Mouse (Mus musculus): ENCODE data around the gene Tnfrsf19. TPM values are rescaled to one million over a fixed set of nuclear protein-coding genes. Genes with fewer than 3 reads are reported as not detected.

Gene Tnfrsf19
- polyA plus RNA-seq, 1 experiment: 5.8 TPM

DNA sequence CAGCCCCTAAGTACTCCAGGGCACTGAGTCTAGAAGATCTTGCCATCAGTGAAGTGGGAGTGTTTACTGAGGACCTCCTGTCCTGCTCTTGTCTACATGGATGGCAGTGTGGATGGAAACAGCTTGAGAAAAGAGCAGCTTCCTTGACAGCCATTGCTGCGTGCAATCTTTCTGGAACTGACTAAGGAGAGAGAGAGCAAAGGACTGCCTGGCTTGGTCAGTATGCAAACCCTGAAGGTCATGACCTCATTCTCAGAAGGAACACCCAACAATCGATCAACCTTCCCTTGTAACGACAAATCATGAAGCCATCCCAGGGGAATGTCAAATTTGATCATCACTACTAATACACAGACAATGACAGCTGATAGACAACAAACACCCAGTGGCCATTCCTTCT lies 70.1 kb downstream of the Tnfrsf19 start:
- DNase-seq (ENCODE audit: low read depth, low spot score): no peak

GRCm38 (mm10) chr14:60975736-60976135 lies 70.6 kb downstream of the Tnfrsf19 start:
- no peak for DNase-seq (ENCODE audit: low read depth, low spot score)
- 54% methylated on average over 3 of the region's 3 CpGs for whole genome bisulfite sequencing

More for the DNA sequence above, 70.1 kb downstream of the Tnfrsf19 start:
- 78% methylated on average over 3 of the region's 3 CpGs for WGBS

DNA sequence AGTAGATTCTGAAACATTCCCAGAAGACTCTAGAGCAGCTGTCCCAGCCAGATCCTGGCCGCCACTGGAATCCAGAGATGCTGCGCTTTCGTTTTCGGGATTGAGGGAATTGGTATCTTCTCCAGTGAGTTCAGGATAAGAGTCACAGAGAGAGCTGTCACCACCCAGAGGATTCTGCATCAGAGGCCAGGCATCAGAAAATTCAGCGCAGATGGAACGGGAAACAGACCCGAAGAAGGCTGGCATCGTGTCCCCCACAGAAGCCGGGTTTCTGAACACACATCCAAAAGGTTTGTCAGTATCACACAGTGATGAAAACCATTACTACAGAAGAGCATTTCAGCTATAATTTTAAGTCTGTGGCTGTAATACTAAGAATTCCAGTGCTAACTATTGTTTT lies 75.3 kb downstream of the Tnfrsf19 start:
- 94% methylated on average over 9 of the region's 9 CpGs for WGBS
- DNase-seq (ENCODE audit: low read depth, low spot score): no peak

DNA sequence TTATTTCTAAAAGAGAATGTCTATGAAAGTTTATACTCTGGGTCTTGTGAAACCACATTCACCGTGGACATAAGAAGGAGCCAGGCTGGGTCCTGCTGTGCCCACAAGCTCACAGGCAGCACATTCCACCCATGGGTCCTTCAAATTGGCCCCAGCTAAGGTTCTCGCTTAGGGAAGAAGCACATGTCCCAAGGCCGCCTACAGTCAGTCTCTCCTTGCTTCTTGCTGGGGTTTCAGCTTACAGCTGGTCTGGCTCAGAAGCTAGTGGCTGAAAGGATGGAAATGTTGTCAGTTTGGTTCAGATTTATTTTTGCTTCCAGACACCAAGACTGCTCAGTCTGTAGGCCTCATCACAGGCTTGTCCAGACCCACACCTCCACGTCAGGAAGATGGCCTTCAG lies 80.2 kb downstream of the Tnfrsf19 start:
- no peak for DNase-seq (ENCODE audit: low read depth, low spot score)
- WGBS: 93% methylated on average over 4 of the region's 4 CpGs

DNA sequence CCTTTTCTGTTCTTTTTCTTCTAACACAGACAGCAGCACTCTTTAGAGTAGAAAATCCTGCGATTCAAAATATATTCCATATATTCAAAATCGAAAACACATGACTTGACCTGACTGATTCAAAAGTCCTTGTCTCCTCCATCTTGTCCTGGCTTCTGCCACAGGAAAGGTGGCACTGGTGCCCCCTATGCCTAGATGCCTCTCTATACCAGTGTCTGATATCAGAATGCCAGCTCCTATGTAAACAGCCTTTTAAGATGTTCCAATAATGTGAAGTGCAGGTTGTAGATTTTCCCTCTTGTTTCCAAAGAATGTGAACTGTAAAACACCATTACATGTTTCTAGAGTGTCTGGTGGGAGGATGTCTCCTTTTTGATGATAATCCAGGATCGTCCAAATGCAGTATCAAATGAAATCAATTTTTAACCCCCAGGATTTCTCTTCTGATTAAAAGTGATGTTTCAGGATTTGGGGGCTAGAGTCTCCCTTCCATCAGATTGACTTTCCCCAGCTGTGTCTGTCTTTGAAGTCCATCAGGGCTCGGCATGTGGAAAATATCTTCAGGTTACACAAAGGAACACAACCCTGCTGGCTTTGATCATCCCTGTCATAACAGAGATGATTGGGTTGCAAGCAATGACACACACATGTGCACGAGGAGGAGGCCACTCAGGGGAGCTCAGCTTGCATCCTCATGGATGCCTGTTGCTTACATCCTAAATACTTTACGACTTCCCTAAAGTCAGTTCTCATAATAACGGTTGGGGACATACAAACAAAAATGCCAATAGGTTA lies 82.1 kb downstream of the Tnfrsf19 start:
- no peak for DNase-seq (ENCODE audit: low read depth, low spot score)
- WGBS: 87% methylated on average over 7 of the region's 7 CpGs

GRCm38 (mm10) chr14:60957611-60958157 lies 88.6 kb downstream of the Tnfrsf19 start:
- no peak for DNase-seq (ENCODE audit: low read depth, low spot score)

DNA sequence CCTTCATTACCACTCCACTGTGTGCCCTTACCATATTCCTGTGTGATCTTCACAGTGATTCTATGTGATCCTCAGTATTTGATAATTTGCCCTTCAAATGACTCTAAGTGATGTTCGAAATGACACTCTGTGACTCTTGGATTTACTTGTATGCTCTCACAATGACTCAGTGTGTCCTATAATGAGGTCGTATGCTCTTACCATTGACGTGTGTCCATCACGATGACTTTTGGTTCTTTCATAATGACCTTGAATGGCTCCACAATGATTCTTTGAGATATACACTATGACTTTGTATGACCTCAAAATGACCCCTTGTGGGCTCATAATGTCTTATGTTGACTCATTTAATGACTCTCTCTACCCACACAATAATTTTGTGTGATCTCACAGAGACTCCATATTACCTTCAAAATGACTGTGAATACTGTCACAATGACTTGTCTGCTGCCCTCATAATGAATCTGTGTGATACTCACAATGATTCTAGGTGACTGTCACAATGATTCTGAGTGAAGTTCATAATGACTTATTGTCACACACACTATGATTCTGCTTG lies 108.7 kb downstream of the Tnfrsf19 start:
- WGBS: 91% methylated on average over 4 of the region's 4 CpGs
- no peak for DNase-seq (ENCODE audit: low read depth, low spot score)

DNA sequence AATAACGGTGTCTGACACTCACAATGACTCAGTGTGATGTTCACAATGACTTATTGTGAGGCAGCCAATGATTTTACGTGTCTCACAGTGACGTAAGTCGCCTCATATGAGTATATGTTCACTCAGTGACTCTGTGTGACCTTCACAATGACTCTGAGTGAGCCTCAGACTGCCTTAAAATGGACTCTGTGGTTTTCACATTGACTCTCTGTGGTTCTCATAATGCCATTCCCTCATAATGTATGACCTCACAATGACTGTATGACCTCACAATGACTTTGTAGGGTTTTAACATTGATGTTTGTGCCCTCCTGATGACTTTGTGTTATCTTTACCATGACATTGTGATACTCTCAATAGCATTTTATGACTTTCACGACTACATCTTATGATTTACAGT lies 110.6 kb downstream of the Tnfrsf19 start:
- 76% methylated on average over 5 of the region's 5 CpGs for WGBS

GRCm38 (mm10) chr14:60926011-60926410 lies 120.3 kb downstream of the Tnfrsf19 start:
- no peak for DNase-seq (ENCODE audit: low read depth, low spot score)
- WGBS: 71% methylated on average over 1 of the region's 1 CpGs

More for the DNA sequence above, 110.6 kb downstream of the Tnfrsf19 start:
- DNase-seq (ENCODE audit: low read depth, low spot score): no peak

GRCm38 (mm10) chr14:60916661-60917060 lies 129.6 kb downstream of the Tnfrsf19 start:
- no peak for DNase-seq (ENCODE audit: low read depth, low spot score)
- WGBS: 58% methylated on average over 4 of the region's 4 CpGs

Other genes starting within 250 kb of the Tnfrsf19 start
- 0.19 and 0.44 TPM in 2 replicates for gene Sacs, start 92.0 kb upstream of the Tnfrsf19 start, polyA plus RNA-seq (2012; rRNA removed)
- gene Sgcg, start 212.0 kb upstream of the Tnfrsf19 start, polyA plus RNA-seq (2012; rRNA removed): 0.27 and 0.30 TPM in 2 replicates

Measured in large intestine, adult 2 months (tissue).